Mouse (Mus musculus) midbrain, embryonic 11.5 days (tissue): ENCODE measurements around the gene Rbfox2. TPM values are rescaled to one million over a fixed set of nuclear protein-coding genes. Genes with fewer than 3 reads are reported as not detected.

ENCODE experiments used
- ATAC-seq: fragments of 200-750 bp; cut with Nextera tagmentation; 2 replicates; pipeline ENCODE4 v1.8.0; 2017; ENCODE audit warnings: moderate TSS enrichment, moderate library complexity; ENCODE audit not compliant: low FRiP score
- DNase-seq: peaks from one replicate; pipeline ENCODE4 v3.0.0; 2015; ENCODE audit warnings: low spot score; ENCODE audit errors: missing footprints
- H3K27ac ChIP-seq: fragments of 300-500 bp; sonication (generic); 2 replicates; pipeline ENCODE4 v1.5.1; 2014; ENCODE audit warnings: low read depth, low read length
- H3K27me3 ChIP-seq: fragments of 300-500 bp; sonication (generic); 2 replicates; pipeline ENCODE4 v1.6.1; 2014; ENCODE audit warnings: mild to moderate bottlenecking, low read length, moderate library complexity, mixed read lengths; ENCODE audit not compliant: control insufficient read depth, insufficient read depth
- H3K36me3 ChIP-seq: fragments of 300-500 bp; sonication (generic); 2 replicates; pipeline ENCODE4 v1.6.1; 2014; ENCODE audit warnings: mild to moderate bottlenecking, low read length, moderate library complexity, mixed read lengths; ENCODE audit not compliant: control insufficient read depth, insufficient read depth
- H3K4me1 ChIP-seq: fragments of 300-500 bp; sonication (generic); 2 replicates; pipeline ENCODE4 v1.6.1; 2014; ENCODE audit warnings: low read length; ENCODE audit not compliant: control insufficient read depth, insufficient read depth
- H3K4me2 ChIP-seq: fragments of 300-500 bp; sonication (generic); 2 replicates; pipeline ENCODE4 v1.6.1; 2014; ENCODE audit warnings: mild to moderate bottlenecking, moderate library complexity
- H3K4me3 ChIP-seq: fragments of 300-500 bp; sonication (generic); 2 replicates; pipeline ENCODE4 v1.5.1; 2014; ENCODE audit warnings: low read depth, low read length
- H3K9ac ChIP-seq: fragments of 300-500 bp; sonication (generic); 2 replicates; pipeline ENCODE4 v1.6.1; 2014; ENCODE audit warnings: low read length
- H3K9me3 ChIP-seq: fragments of 300-500 bp; sonication (generic); 2 replicates; pipeline ENCODE4 v1.6.1; 2016; ENCODE audit warnings: low read length; ENCODE audit not compliant: control insufficient read depth
- WGBS: fragments of 180-500 bp; shearing (Covaris S2); extraction: QIAGEN DNeasy Blood & Tissue Kit; methylation state at CpG from one replicate; pipeline ENCODE4 v1.1.7; 2014; 5-methylcytosine and 5-hydroxymethylcytosine counted together
- polyA plus RNA-seq: library from polyadenylated mRNA; unstranded; fragments of >200 nt; fragmentation: Nextera tagmentation; extraction: Ambion mirVana; gene quantifications from 2 replicates; pipeline ENCODE4 v1.2.1, GENCODE M21; 2014

Gene Rbfox2
- polyA plus RNA-seq, result 73.2 and 79.9 TPM in 2 replicates

GRCm38 (mm10) chr15:77306547-77307261 is at the start of gene Rbfox2:
Rbfox2 (minus strand) TSS chr15:77307004.
- Histone ChIP-seq H3K4me3 (peak within 1 kb of the TSS; percentile 90), H3K27me3 (no peaks in the 10 kb centered on the region; the same call in 1 of the 2 replicates), H3K27ac (peak within 1 kb of the TSS; percentile 99), H3K4me1 (peaks cover 23% of the 10 kb centered on the region), H3K9me3 (no peaks in the 10 kb centered on the region), H3K9ac (peak within 1 kb of the TSS; percentile 97), H3K4me2 (peak within 1 kb of the TSS; percentile 71), H3K36me3 (no peaks in the 10 kb centered on the region)
- DNase-seq (peak; percentile 99), ATAC-seq (peak; percentile 95)
- under 1% methylated on average over 84 of the region's 90 CpGs for WGBS

GRCm38 (mm10) chr15:77356248-77356810 is 49.5 kb upstream of the Rbfox2 start:
- Histone ChIP-seq H3K36me3 (no peaks in the 10 kb centered on the region), H3K27me3 (no peaks in the 10 kb centered on the region), H3K4me2 (peak overlapping the region; percentile 4; the same call in 1 of the 2 replicates), H3K9me3 (no peaks in the 10 kb centered on the region), H3K4me1 (peaks cover 35% of the 10 kb centered on the region), H3K27ac (no peak overlapping the region), H3K9ac (peak overlapping the region; percentile 14; the same call in 1 of the 2 replicates), H3K4me3 (no peak overlapping the region)
- ATAC-seq, result peak; percentile 17; the same call in 1 of the 2 replicates
- DNase-seq, result peak; percentile 88
- whole genome bisulfite sequencing, result 14% methylated on average over 11 of the region's 11 CpGs

- DNase-seq, result peak; percentile 86
- H3K4me2 ChIP-seq, result 0 out of 2 replicates have a peak overlapping the region, but pooled peaks have one; percentile 17
- no peak overlapping the region for H3K4me3 ChIP-seq
- H3K27ac ChIP-seq, result peak overlapping the region; percentile 48
- 0 out of 2 replicates have a peak, but pooled peaks have one; percentile 19 for ATAC-seq
- no peaks in the 10 kb centered on the region for H3K36me3 ChIP-seq
- no peaks in the 10 kb centered on the region for H3K9me3 ChIP-seq
- no peaks in the 10 kb centered on the region for H3K27me3 ChIP-seq
- peak overlapping the region; percentile 25; the same call in 1 of the 2 replicates for H3K9ac ChIP-seq
- H3K4me1 ChIP-seq, result peaks cover 35% of the 10 kb centered on the region
- 64% methylated on average over 6 of the region's 6 CpGs for WGBS
Measured at GRCm38 (mm10) chr15:77354848-77355551, 48.2 kb upstream of the Rbfox2 start.

DNA sequence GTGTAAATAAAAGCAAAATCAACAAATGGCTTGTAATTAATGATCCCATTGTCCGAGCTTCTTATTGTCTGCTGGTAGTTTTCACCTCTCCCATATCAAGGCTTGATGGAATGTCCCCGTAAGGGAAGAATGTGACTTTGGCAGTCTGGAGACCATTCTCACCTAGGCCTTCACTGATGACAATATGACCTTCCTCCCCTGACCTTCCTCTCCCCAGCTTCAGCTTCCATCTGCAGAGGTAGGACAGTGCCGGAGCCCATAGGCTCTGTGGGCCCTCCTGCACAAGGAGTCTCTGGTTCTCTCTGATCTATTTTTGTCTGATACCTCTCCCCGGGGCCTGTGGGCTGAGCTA is 47.7 kb upstream of the Rbfox2 start:
- peak overlapping the region; percentile 48 for H3K27ac ChIP-seq
- no peak overlapping the region for H3K9ac ChIP-seq

GRCm38 (mm10) chr15:77353764-77354163 is 47.0 kb upstream of the Rbfox2 start:
- DNase-seq (peak; percentile 81), ATAC-seq (no peak)
- no peak overlapping the region for H3K4me3 ChIP-seq
- H3K27ac ChIP-seq, result no peak overlapping the region
- H3K36me3 ChIP-seq, result no peaks in the 10 kb centered on the region
- H3K9me3 ChIP-seq, result no peaks in the 10 kb centered on the region
- peaks cover 30% of the 10 kb centered on the region for H3K4me1 ChIP-seq
- H3K4me2 ChIP-seq, result no peak overlapping the region
- H3K27me3 ChIP-seq, result no peaks in the 10 kb centered on the region
- no peak overlapping the region for H3K9ac ChIP-seq
- WGBS, result 59% methylated on average over 4 of the region's 4 CpGs

More for the DNA sequence above, 47.7 kb upstream of the Rbfox2 start:
- DNase-seq (peak; percentile 76), ATAC-seq (no peak)
- WGBS, result 65% methylated on average over 4 of the region's 4 CpGs
- H3K36me3 ChIP-seq, result no peaks in the 10 kb centered on the region
- H3K9me3 ChIP-seq, result no peaks in the 10 kb centered on the region
- H3K4me3 ChIP-seq, result no peak overlapping the region
- H3K27me3 ChIP-seq, result no peaks in the 10 kb centered on the region
- H3K4me2 ChIP-seq, result no peak overlapping the region
- H3K4me1 ChIP-seq, result peaks cover 35% of the 10 kb centered on the region

DNA sequence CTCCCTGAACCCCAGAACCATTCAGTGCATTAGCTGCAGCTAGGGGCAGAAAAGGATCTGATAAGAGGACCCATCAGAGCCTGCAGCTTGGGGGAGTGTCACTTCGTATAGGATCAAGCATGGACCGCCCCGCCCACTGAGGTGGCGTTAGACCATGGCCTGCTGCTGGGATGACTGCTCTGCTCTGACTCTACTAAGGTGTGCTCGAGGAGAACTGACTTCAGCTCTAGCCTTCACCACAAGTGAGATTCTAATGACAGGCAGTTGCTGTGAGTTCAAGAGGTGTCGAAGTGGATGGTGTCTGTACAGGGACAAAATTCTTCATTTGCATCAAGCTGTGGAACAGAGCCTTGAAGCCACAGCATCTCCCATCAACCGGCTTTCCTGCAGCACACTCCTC is 46.1 kb upstream of the Rbfox2 start:
- DNase-seq (peak; percentile 78), ATAC-seq (no peak)
- Histone ChIP-seq H3K9ac (peak overlapping the region; percentile 16; the same call in 1 of the 2 replicates), H3K9me3 (no peaks in the 10 kb centered on the region), H3K36me3 (no peaks in the 10 kb centered on the region), H3K4me1 (peaks cover 29% of the 10 kb centered on the region), H3K4me2 (no peak overlapping the region), H3K27me3 (no peaks in the 10 kb centered on the region), H3K27ac (no peak overlapping the region), H3K4me3 (no peak overlapping the region)
- 62% methylated on average over 7 of the region's 7 CpGs for WGBS

DNA sequence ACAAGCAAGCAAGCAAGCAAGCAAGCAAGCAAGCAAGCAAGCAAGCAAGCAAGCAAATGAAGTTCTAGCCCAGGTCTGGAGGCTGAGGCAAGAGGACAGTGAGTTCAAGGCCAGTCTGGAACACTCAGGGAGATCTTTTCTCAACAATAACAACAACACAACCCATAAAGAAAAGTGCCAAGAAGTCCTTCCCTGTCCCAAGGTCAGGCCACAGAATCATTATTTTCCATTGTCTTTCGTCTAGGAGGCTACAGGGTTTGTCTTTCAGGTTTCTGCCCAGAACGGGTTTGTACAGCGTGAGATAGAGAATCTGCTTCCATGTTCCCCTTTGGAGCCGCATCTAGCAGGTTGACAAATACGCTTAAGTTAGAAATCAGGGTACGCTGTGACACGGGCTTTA is 43.3 kb upstream of the Rbfox2 start:
- no peak overlapping the region for H3K9ac ChIP-seq
- WGBS, result 92% methylated on average over 7 of the region's 7 CpGs
- H3K27ac ChIP-seq, result no peak overlapping the region
- ATAC-seq, result no peak
- no peaks in the 10 kb centered on the region for H3K27me3 ChIP-seq
- H3K4me1 ChIP-seq, result peaks cover 13% of the 10 kb centered on the region
- no peak for DNase-seq
- no peak overlapping the region for H3K4me2 ChIP-seq
- H3K36me3 ChIP-seq, result no peaks in the 10 kb centered on the region
- no peaks in the 10 kb centered on the region for H3K9me3 ChIP-seq
- no peak overlapping the region for H3K4me3 ChIP-seq

- no peaks in the 10 kb centered on the region for H3K27me3 ChIP-seq
- WGBS, result 74% methylated on average over 7 of the region's 7 CpGs
- no peaks in the 10 kb centered on the region for H3K9me3 ChIP-seq
- no peak overlapping the region for H3K4me3 ChIP-seq
- no peak overlapping the region for H3K4me2 ChIP-seq
- no peak overlapping the region for H3K27ac ChIP-seq
- no peak for DNase-seq
- H3K36me3 ChIP-seq, result no peaks in the 10 kb centered on the region
- H3K4me1 ChIP-seq, result peaks cover 11% of the 10 kb centered on the region
- ATAC-seq, result no peak
- no peak overlapping the region for H3K9ac ChIP-seq
Measured at GRCm38 (mm10) chr15:77348146-77348545, 41.3 kb upstream of the Rbfox2 start.
